Mouse (Mus musculus) CH12.LX (cell line): Measurements from ENCODE around the gene Hook1. TPM values are rescaled to one million over a fixed set of nuclear protein-coding genes. Genes with fewer than 3 reads are reported as not detected.
"Not testable (repeated sequence)": the region's sequence is repeated elsewhere in the genome, so short reads cannot be mapped to it uniquely, and the experiment has no call there.

Experiments
- DNase-seq: peaks from one replicate; pipeline ENCODE4 v3.0.0-alpha.2; 2013; ENCODE audit errors: extremely low read depth
- H3K27ac ChIP-seq: 2 replicates; pipeline ENCODE4 v1.5.1; 2012; ENCODE audit warnings: low read depth, mild to moderate bottlenecking, control low read depth, moderate library complexity; ENCODE audit not compliant: insufficient read depth
- H3K27me3 ChIP-seq: replicated peaks from 2 replicates; pipeline ENCODE3; 2012; ENCODE audit warnings: inconsistent platforms
- H3K36me3 ChIP-seq, 2 experiments: replicated peaks in 1 of 2; 2 replicates each; pipeline versions ENCODE3 to v1.6.1; 2012; ENCODE audit warnings: inconsistent platforms in 1 of 2, low read length in 1 of 2, mild to moderate bottlenecking in 1 of 2, mixed read lengths in 1 of 2, moderate library complexity in 1 of 2; ENCODE audit not compliant: control insufficient read depth in 1 of 2, insufficient read depth in 1 of 2
- H3K4me1 ChIP-seq, 2 experiments: 2 replicates each; pipeline ENCODE4 v1.6.1; 2012; ENCODE audit warnings: inconsistent platforms in 1 of 2, moderate library complexity in 1 of 2; ENCODE audit not compliant: insufficient read depth in 2 of 2, control insufficient read depth in 1 of 2
- H3K4me2 ChIP-seq: 2 replicates; pipeline ENCODE4 v1.6.1; 2012; ENCODE audit warnings: low read depth, mild to moderate bottlenecking, control low read depth; ENCODE audit not compliant: poor library complexity, insufficient read depth, severe bottlenecking
- H3K4me3 ChIP-seq, 3 experiments: fragments of 150-350 bp in 1 of 3; sonication (generic) in 1 of 3; replicated peaks in 1 of 3; 2 replicates each; pipeline versions ENCODE3 to v1.5.1; 2011 to 2012; ENCODE audit warnings: low read depth in 2 of 3, low read length in 2 of 3, mild to moderate bottlenecking in 2 of 3, moderate library complexity in 2 of 3, control low read depth in 1 of 3, improper control_type of control experiment in 1 of 3, inconsistent platforms in 1 of 3, mixed read lengths in 1 of 3; ENCODE audit not compliant: poor library complexity in 1 of 3
- H3K79me2 ChIP-seq: replicated peaks from 2 replicates; pipeline ENCODE4 v1.6.1; 2012; ENCODE audit warnings: mild to moderate bottlenecking, moderate library complexity; ENCODE audit not compliant: control insufficient read depth, poor library complexity, insufficient read depth, severe bottlenecking; ENCODE audit errors: extremely low read depth
- H3K9ac ChIP-seq: 2 replicates; pipeline ENCODE4 v1.6.1; 2012; ENCODE audit warnings: low read depth, mild to moderate bottlenecking, control low read depth, moderate library complexity; ENCODE audit not compliant: insufficient read depth
- H3K9me3 ChIP-seq: replicated peaks from 2 replicates; pipeline ENCODE3; 2012; ENCODE audit warnings: low read length, inconsistent platforms, mixed read lengths
- BHLHE40 ChIP-seq: IDR thresholded peaks from 2 replicates; pipeline ENCODE4 v1.6.1; 2011; ENCODE audit warnings: mild to moderate bottlenecking, low read depth, low read length, improper control_type of control experiment
- CHD1 ChIP-seq: IDR thresholded peaks from 2 replicates; pipeline ENCODE4 v1.6.1; 2012; ENCODE audit warnings: low read depth, low read length, improper control_type of control experiment, inconsistent platforms
- E2F4 ChIP-seq: IDR thresholded peaks from 2 replicates; pipeline ENCODE4 v1.6.1; 2011; ENCODE audit warnings: low read depth, low read length, improper control_type of control experiment; ENCODE audit not compliant: insufficient replicate concordance
- EP300 ChIP-seq: IDR thresholded peaks from 2 replicates; pipeline ENCODE4 v1.6.1; 2011; ENCODE audit warnings: low read length, improper control_type of control experiment
- ETS1 ChIP-seq: conservative IDR thresholded peaks from 2 replicates; pipeline ENCODE4 v1.6.1; 2012; ENCODE audit warnings: low read depth, mild to moderate bottlenecking, inconsistent platforms, low read length, improper control_type of control experiment, moderate library complexity
- IRF4 ChIP-seq: IDR thresholded peaks from 2 replicates; pipeline ENCODE4 v1.6.1; 2014; ENCODE audit warnings: low read depth, mild to moderate bottlenecking, inconsistent platforms, low read length, improper control_type of control experiment
- JUN ChIP-seq: IDR thresholded peaks from 2 replicates; pipeline ENCODE4 v1.6.1; 2011; ENCODE audit warnings: low read depth, mild to moderate bottlenecking, low read length, improper control_type of control experiment, moderate library complexity; ENCODE audit not compliant: insufficient read depth
- JUND ChIP-seq: conservative IDR thresholded peaks from 2 replicates; pipeline ENCODE4 v1.6.1; 2011; ENCODE audit warnings: low read depth, low read length, improper control_type of control experiment
- KAT2A ChIP-seq: IDR thresholded peaks from 2 replicates; pipeline ENCODE4 v1.6.1; 2012; ENCODE audit warnings: low read length, improper control_type of control experiment, inconsistent platforms; ENCODE audit not compliant: insufficient replicate concordance
- MAFK ChIP-seq: IDR thresholded peaks from 2 replicates; pipeline ENCODE4 v1.6.1; 2011; ENCODE audit warnings: low read length, improper control_type of control experiment; ENCODE audit not compliant: insufficient replicate concordance
- MAZ ChIP-seq: IDR thresholded peaks from 2 replicates; pipeline ENCODE4 v1.6.1; 2012; ENCODE audit warnings: low read depth, mild to moderate bottlenecking, inconsistent platforms, low read length, improper control_type of control experiment, moderate library complexity
- MXI1 ChIP-seq: IDR thresholded peaks from 2 replicates; pipeline ENCODE4 v1.6.1; 2011; ENCODE audit warnings: mild to moderate bottlenecking, low read depth, low read length, improper control_type of control experiment
- POLR2A ChIP-seq: IDR thresholded peaks from 2 replicates; pipeline ENCODE4 v1.6.1; 2011; ENCODE audit warnings: low read depth, mild to moderate bottlenecking, improper control_type of control experiment, low read length
- POLR2AphosphoS2 ChIP-seq: IDR thresholded peaks from 2 replicates; pipeline ENCODE4 v1.6.1; 2011; ENCODE audit warnings: low read depth, low read length, improper control_type of control experiment
- RAD21 ChIP-seq: IDR thresholded peaks from 2 replicates; pipeline ENCODE4 v1.6.1; 2011; ENCODE audit warnings: low read depth, mild to moderate bottlenecking, low read length, improper control_type of control experiment, moderate library complexity
- RCOR1 ChIP-seq: conservative IDR thresholded peaks from 2 replicates; pipeline ENCODE4 v1.6.1; 2012; ENCODE audit warnings: low read depth, mild to moderate bottlenecking, inconsistent platforms, low read length, improper control_type of control experiment
- ZC3H11A ChIP-seq: IDR thresholded peaks from 2 replicates; pipeline ENCODE4 v1.6.1; 2012; ENCODE audit warnings: low read depth, mild to moderate bottlenecking, inconsistent platforms, low read length, improper control_type of control experiment
- ZKSCAN1 ChIP-seq: IDR thresholded peaks from 2 replicates; pipeline ENCODE4 v1.6.1; 2012; ENCODE audit warnings: low read depth, inconsistent platforms, low read length, improper control_type of control experiment, borderline replicate concordance
- ZMIZ1 ChIP-seq: IDR thresholded peaks from 2 replicates; pipeline ENCODE4 v1.6.1; 2012; ENCODE audit warnings: low read depth, mild to moderate bottlenecking, inconsistent platforms, low read length, improper control_type of control experiment
- dilution Hi-C: fragments of 300-500 bp; cut with MboI; formaldehyde crosslinking; loops from 2 replicates; pipeline ENCODE4 v1.14.3; 2020; ENCODE audit warnings: low sequenced_read_pairs; ENCODE audit not compliant: extremely low pct_unique_long_range_greater_than_20kb, extremely low pct_ligation_motif_present
- in situ Hi-C: fragments of 300-500 bp; cut with MboI; formaldehyde crosslinking; loops from 3 replicates; pipeline ENCODE4 v1.14.3; 2019; ENCODE audit warnings: low sequenced_read_pairs, low pct_ligation_motif_present, low pct_unique_long_range_greater_than_20kb, mixed read lengths
- polyA plus RNA-seq: library from polyadenylated mRNA; unstranded; fragments of >175 nt; gene quantifications from 2 replicates; pipeline ENCODE4 v1.2.1, GENCODE M21; 2012; ENCODE audit warnings: low read depth; ENCODE audit not compliant: insufficient read length
- total RNA-seq, 2 experiments: library from RNA; depleted of rRNA; stranded (reverse); fragments of 300-350 nt in 1 of 2; fragments of >200 nt in 1 of 2; gene quantifications; 2 replicates each; pipeline ENCODE4 v1.2.3; 2012 to 2014

Gene Hook1
- total and polyA plus RNA-seq, 3 experiments: 0.17 to 0.39 (median 0.17) TPM

DNA sequence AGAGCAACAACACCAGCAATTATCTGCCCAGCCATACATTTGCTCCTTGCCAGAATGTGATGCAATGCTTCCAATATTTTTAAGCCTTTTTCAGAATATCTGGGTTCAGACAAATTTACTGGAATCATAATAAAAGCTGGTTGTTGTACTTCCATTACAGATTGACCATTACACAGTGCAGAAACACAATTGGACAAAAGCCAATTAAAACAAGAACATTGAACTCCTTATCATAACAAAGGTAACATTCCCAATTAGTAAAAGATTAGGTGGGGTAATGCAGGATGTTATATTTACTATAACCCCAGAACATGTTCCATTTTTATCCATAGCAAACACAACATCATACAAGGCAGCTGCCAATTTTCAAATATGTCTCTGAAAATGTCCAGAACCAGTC lies 13.7 kb upstream of the Hook1 start:
- Histone ChIP-seq H3K9ac (no peak overlapping the region), H3K4me2 (no peak overlapping the region), H3K36me3 (no peaks in the 10 kb centered on the region), H3K4me3 (no peak overlapping the region), H3K27me3 (no peaks in the 10 kb centered on the region), H3K4me1 (no peaks in the 10 kb centered on the region), H3K79me2 (no peaks in the 10 kb centered on the region), H3K9me3 (no peaks in the 10 kb centered on the region), H3K27ac (no peak overlapping the region)
- dilution Hi-C loops: no loop called here
- TF ChIP-seq KAT2A: no peak
- TF ChIP-seq EP300: no peak
- TF ChIP-seq ZC3H11A: no peak
- TF ChIP-seq CHD1: no peak
- no peak for TF ChIP-seq ZMIZ1
- no peak for TF ChIP-seq POLR2AphosphoS2
- no peak for TF ChIP-seq JUN
- no peak for TF ChIP-seq RAD21
- TF ChIP-seq POLR2A: no peak
- no peak for TF ChIP-seq RCOR1
- no peak for TF ChIP-seq BHLHE40
- no peak for DNase-seq
- in situ Hi-C loops: no loop called here

DNA sequence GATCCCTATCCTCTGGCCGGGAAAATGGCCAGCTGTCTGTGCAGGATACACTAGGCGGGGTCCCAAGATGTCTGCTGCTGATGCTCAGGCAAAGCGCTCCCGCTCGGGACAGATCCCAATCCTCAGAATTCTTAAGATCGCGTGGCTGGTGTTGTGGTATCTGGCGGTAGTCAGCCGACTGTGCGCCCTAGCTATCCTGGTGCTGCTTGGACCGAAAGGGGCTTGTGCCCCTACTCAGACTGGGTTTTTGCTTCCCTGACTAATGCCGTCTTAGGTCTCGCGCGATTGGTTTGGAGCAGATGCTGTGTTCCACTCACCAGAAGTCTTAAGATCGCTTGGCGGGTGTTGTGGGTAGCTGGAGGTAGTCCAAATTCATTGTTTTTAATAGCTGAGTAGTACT lies 15.2 kb downstream of the Hook1 start:
- H3K36me3 ChIP-seq, H3K4me2 ChIP-seq, dilution Hi-C loops, H3K27me3 ChIP-seq, H3K9ac ChIP-seq, DNase-seq, H3K4me3 ChIP-seq, H3K79me2 ChIP-seq, in situ Hi-C loops, H3K9me3 ChIP-seq, H3K4me1 ChIP-seq, H3K27ac ChIP-seq: not testable (repeated sequence)

DNA sequence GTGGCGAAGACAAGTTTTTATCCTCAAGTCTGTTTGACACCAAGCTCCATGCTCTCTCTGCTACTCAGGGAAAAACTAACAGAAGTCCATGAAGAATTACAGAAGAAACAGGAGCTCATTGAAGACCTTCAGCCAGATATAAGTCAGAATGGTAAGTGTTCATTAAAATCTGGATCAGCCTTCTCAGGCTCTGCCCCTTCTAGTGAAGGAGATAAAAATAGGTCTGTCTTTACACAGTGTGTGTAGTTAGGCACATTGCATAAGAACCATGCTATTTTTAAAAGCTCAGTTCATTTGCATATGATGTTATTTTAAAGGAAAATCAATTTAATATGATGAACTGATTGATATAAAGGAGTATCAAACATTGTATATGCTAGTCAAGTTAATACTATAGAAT lies 49.8 kb downstream of the Hook1 start:
- Histone ChIP-seq H3K36me3 (no peaks in the 10 kb centered on the region), H3K27ac (no peak overlapping the region), H3K27me3 (no peaks in the 10 kb centered on the region), H3K9ac (no peak overlapping the region), H3K4me1 (no peaks in the 10 kb centered on the region), H3K4me2 (no peak overlapping the region), H3K79me2 (no peaks in the 10 kb centered on the region), H3K9me3 (no peaks in the 10 kb centered on the region), H3K4me3 (no peak overlapping the region)
- no peak for DNase-seq
- no peak for TF ChIP-seq MAZ
- no peak for TF ChIP-seq MAFK
- no peak for TF ChIP-seq CHD1
- no peak for TF ChIP-seq IRF4
- TF ChIP-seq MXI1: no peak
- TF ChIP-seq E2F4: no peak
- no peak for TF ChIP-seq JUND
- TF ChIP-seq ETS1: no peak
- TF ChIP-seq ZKSCAN1: no peak
- in situ Hi-C loops: no loop called here
- dilution Hi-C loops: no loop called here
